Mouse (Mus musculus) MEL (cell line): ENCODE results near the gene Vsig8. TPM values are rescaled to one million over a fixed set of nuclear protein-coding genes. Genes with fewer than 3 reads are reported as not detected.

Source experiments
- DNase-seq: peaks from one replicate; pipeline ENCODE4 v3.0.0; 2011; ENCODE audit warnings: low read depth, low spot score
- H3K27ac ChIP-seq: 2 replicates; pipeline ENCODE4 v1.5.1; 2012; ENCODE audit warnings: low read depth, mild to moderate bottlenecking, control low read depth, low read length, moderate library complexity; ENCODE audit not compliant: control insufficient read depth
- H3K27me3 ChIP-seq, 2 experiments: fragments of 150-350 bp in 1 of 2; sonication (generic) in 1 of 2; 2 replicates each; pipeline ENCODE4 v1.6.1; 2012; ENCODE audit warnings: low read length in 2 of 2, mild to moderate bottlenecking in 2 of 2, improper control_type of control experiment in 1 of 2, moderate library complexity in 1 of 2; ENCODE audit not compliant: insufficient read depth in 2 of 2, control insufficient read depth in 1 of 2
- H3K36me3 ChIP-seq, 2 experiments: 2 replicates each; pipeline ENCODE4 v1.6.1; 2012 to 2014; ENCODE audit warnings: low read length in 2 of 2, improper control_type of control experiment in 1 of 2, inconsistent platforms in 1 of 2, mild to moderate bottlenecking in 1 of 2; ENCODE audit not compliant: insufficient read depth in 2 of 2, control insufficient read depth in 1 of 2
- H3K4me1 ChIP-seq, 2 experiments: fragments of 150-350 bp in 1 of 2; sonication (generic) in 1 of 2; 2 replicates each; pipeline ENCODE4 v1.6.1; 2012; ENCODE audit warnings: low read length in 2 of 2, improper control_type of control experiment in 1 of 2, mild to moderate bottlenecking in 1 of 2; ENCODE audit not compliant: insufficient read depth in 2 of 2, control insufficient read depth in 1 of 2
- H3K4me3 ChIP-seq, 2 experiments: fragments of 150-350 bp in 1 of 2; sonication (generic) in 1 of 2; 2 replicates each; pipeline ENCODE4 v1.5.1; 2012; ENCODE audit warnings: low read depth in 2 of 2, low read length in 2 of 2, mild to moderate bottlenecking in 2 of 2, moderate library complexity in 2 of 2, control low read depth in 1 of 2, improper control_type of control experiment in 1 of 2; ENCODE audit not compliant: control insufficient read depth in 1 of 2, insufficient read depth in 1 of 2
- H3K79me2 ChIP-seq: 2 replicates; pipeline ENCODE4 v1.6.1; 2012; ENCODE audit warnings: mild to moderate bottlenecking, low read length, moderate library complexity; ENCODE audit not compliant: control insufficient read depth, poor library complexity, insufficient read depth
- H3K9ac ChIP-seq: 2 replicates; pipeline ENCODE4 v1.6.1; 2012; ENCODE audit warnings: low read depth, mild to moderate bottlenecking, control low read depth, low read length, moderate library complexity; ENCODE audit not compliant: control insufficient read depth, poor library complexity, severe bottlenecking
- H3K9me3 ChIP-seq: fragments of 150-350 bp; sonication (generic); replicated peaks from 2 replicates; pipeline ENCODE4 v1.6.1; 2012; ENCODE audit warnings: mild to moderate bottlenecking, low read length, improper control_type of control experiment, moderate library complexity; ENCODE audit not compliant: insufficient read depth
- CHD1 ChIP-seq: IDR thresholded peaks from 2 replicates; pipeline ENCODE4 v1.6.1; 2012; ENCODE audit warnings: low read depth, mild to moderate bottlenecking, inconsistent platforms, low read length, improper control_type of control experiment
- CTCF ChIP-seq, 3 experiments: IDR thresholded peaks in 2 of 3; conservative IDR thresholded peaks in 1 of 3; 2 replicates each; pipeline ENCODE4 v1.5.1; 2011 to 2012; ENCODE audit warnings: low read length in 3 of 3, low read depth in 2 of 3, mild to moderate bottlenecking in 2 of 3, improper control_type of control experiment in 1 of 3, inconsistent platforms in 1 of 3, mixed read lengths in 1 of 3, moderate library complexity in 1 of 3; ENCODE audit not compliant: control insufficient read depth in 1 of 3, insufficient read depth in 1 of 3, poor library complexity in 1 of 3, severe bottlenecking in 1 of 3
- E2F4 ChIP-seq: IDR thresholded peaks from 2 replicates; pipeline ENCODE4 v1.6.1; 2011; ENCODE audit warnings: low read depth, low read length, improper control_type of control experiment, borderline replicate concordance
- ELF1 ChIP-seq: IDR thresholded peaks from 2 replicates; pipeline ENCODE4 v1.6.1; 2014; ENCODE audit warnings: low read depth, mild to moderate bottlenecking, inconsistent platforms, low read length, improper control_type of control experiment, moderate library complexity
- ETS1 ChIP-seq: IDR thresholded peaks from 2 replicates; pipeline ENCODE4 v1.6.1; 2012; ENCODE audit warnings: low read depth, mild to moderate bottlenecking, inconsistent platforms, low read length, improper control_type of control experiment, moderate library complexity
- GABPA ChIP-seq: IDR thresholded peaks from 2 replicates; pipeline ENCODE4 v1.6.1; 2012; ENCODE audit warnings: low read depth, mild to moderate bottlenecking, inconsistent platforms, low read length, improper control_type of control experiment, moderate library complexity
- GATA1 ChIP-seq: IDR thresholded peaks from 2 replicates; pipeline ENCODE4 v1.6.1; 2011; ENCODE audit warnings: low read depth, low read length, improper control_type of control experiment
- JUND ChIP-seq: IDR thresholded peaks from 2 replicates; pipeline ENCODE4 v1.6.1; 2011; ENCODE audit warnings: low read depth, mild to moderate bottlenecking, improper control_type of control experiment, low read length
- MAFK ChIP-seq: IDR thresholded peaks from 2 replicates; pipeline ENCODE4 v1.6.1; 2011; ENCODE audit warnings: low read depth, mild to moderate bottlenecking, low read length, improper control_type of control experiment, borderline replicate concordance
- MAX ChIP-seq: IDR thresholded peaks from 2 replicates; pipeline ENCODE4 v1.6.1; 2011; ENCODE audit warnings: low read length, improper control_type of control experiment
- MYC ChIP-seq: IDR thresholded peaks from 2 replicates; pipeline ENCODE4 v1.6.1; 2011; ENCODE audit warnings: low read depth, mild to moderate bottlenecking, low read length, improper control_type of control experiment, moderate library complexity
- POLR2A ChIP-seq, 2 experiments: IDR thresholded peaks; 2 replicates each; pipeline ENCODE4 v1.6.1; 2011 to 2012; ENCODE audit warnings: low read length in 2 of 2, mild to moderate bottlenecking in 2 of 2, control low read depth in 1 of 2, improper control_type of control experiment in 1 of 2, low read depth in 1 of 2, moderate library complexity in 1 of 2; ENCODE audit not compliant: control insufficient read depth in 1 of 2, insufficient read depth in 1 of 2, poor library complexity in 1 of 2
- POLR2AphosphoS5 ChIP-seq: IDR thresholded peaks from 2 replicates; pipeline ENCODE4 v1.6.1; 2012; ENCODE audit warnings: low read depth, borderline replicate concordance, mild to moderate bottlenecking, inconsistent platforms, low read length, moderate library complexity, mixed read lengths
- RCOR1 ChIP-seq: IDR thresholded peaks from 2 replicates; pipeline ENCODE4 v1.6.1; 2012; ENCODE audit warnings: low read depth, mild to moderate bottlenecking, inconsistent platforms, low read length, improper control_type of control experiment
- SIN3A ChIP-seq: IDR thresholded peaks from 2 replicates; pipeline ENCODE4 v1.6.1; 2012; ENCODE audit warnings: low read length, improper control_type of control experiment, inconsistent platforms
- SMC3 ChIP-seq: IDR thresholded peaks from 2 replicates; pipeline ENCODE4 v1.6.1; 2011; ENCODE audit warnings: low read depth, low read length, improper control_type of control experiment
- TAL1 ChIP-seq: IDR thresholded peaks from 2 replicates; pipeline ENCODE4 v1.6.1; 2012; ENCODE audit warnings: mild to moderate bottlenecking, inconsistent platforms, low read length, moderate library complexity, mixed read lengths
- TBP ChIP-seq: IDR thresholded peaks from 2 replicates; pipeline ENCODE4 v1.8.0; 2011; ENCODE audit warnings: low read depth, low read length, improper control_type of control experiment
- TCF12 ChIP-seq: IDR thresholded peaks from 2 replicates; pipeline ENCODE4 v1.6.1; 2014; ENCODE audit warnings: low read depth, mild to moderate bottlenecking, inconsistent platforms, low read length, improper control_type of control experiment, moderate library complexity
- ZKSCAN1 ChIP-seq: IDR thresholded peaks from 2 replicates; pipeline ENCODE4 v1.6.1; 2012; ENCODE audit warnings: low read depth, mild to moderate bottlenecking, inconsistent platforms, low read length, improper control_type of control experiment, moderate library complexity
- ZNF384 ChIP-seq: IDR thresholded peaks from 2 replicates; pipeline ENCODE4 v1.6.1; 2012; ENCODE audit warnings: low read depth, mild to moderate bottlenecking, inconsistent platforms, low read length, improper control_type of control experiment
- polyA plus RNA-seq, 2 experiments: library from polyadenylated mRNA; stranded (reverse) in 1 of 2; unstranded in 1 of 2; fragments of >175 nt in 1 of 2; fragments of >200 nt in 1 of 2; gene quantifications; 2 replicates each; pipeline versions ENCODE4 v1.2.1 to v1.2.4; 2012; ENCODE audit warnings: low replicate concordance in 2 of 2, low read depth in 1 of 2; ENCODE audit not compliant: insufficient read length in 2 of 2, insufficient read depth in 1 of 2, missing spikeins in 1 of 2
- total RNA-seq: library from RNA; depleted of rRNA; stranded (reverse); fragments of 300-350 nt; gene quantifications from 2 replicates; pipeline ENCODE4 v1.2.3, GENCODE M21; 2012

Gene Vsig8
- total and polyA plus RNA-seq, 3 experiments = not detected

GRCm38 (mm10) chr1:172540283-172540820 is 15.4 kb upstream of the Vsig8 start:
- no peak overlapping the region for H3K4me3 ChIP-seq
- H3K9me3 ChIP-seq = no peaks in the 10 kb centered on the region
- DNase-seq = no peak
- H3K4me1 ChIP-seq = no peaks in the 10 kb centered on the region
- no peak overlapping the region for H3K9ac ChIP-seq
- peaks cover 0 to 7% of the 10 kb centered on the region in 2 experiments; a peak in 3 of 4 replicates for H3K27me3 ChIP-seq
- no peak overlapping the region for H3K27ac ChIP-seq
- TF ChIP-seq RCOR1 (no peak), ZNF384 (no peak), ETS1 (no peak), CTCF (IDR thresholded peaks at IDR 0.05 in 2 of 3, conservative IDR thresholded peaks at IDR 0.05 in 1 of 3; ENCODE audit: control insufficient read depth in 1 of 3, insufficient read depth in 1 of 3, low read depth in 2 of 3, low read length in 3 of 3, poor library complexity in 1 of 3, severe bottlenecking in 1 of 3) (no peak), POLR2A (IDR thresholded peaks at IDR 0.05; ENCODE audit: control insufficient read depth in 1 of 2, insufficient read depth in 1 of 2, low read depth in 1 of 2, low read length in 2 of 2, poor library complexity in 1 of 2) (no peak), CHD1 (no peak), POLR2AphosphoS5 (no peak), GABPA (no peak), MAFK (no peak), SIN3A (no peak), ELF1 (no peak), GATA1 (no peak)
- H3K36me3 ChIP-seq = no peaks in the 10 kb centered on the region
- H3K79me2 ChIP-seq = no peaks in the 10 kb centered on the region

GRCm38 (mm10) chr1:172546062-172546461 is 9.7 kb upstream of the Vsig8 start:
- Histone ChIP-seq H3K27ac (no peak overlapping the region), H3K27me3 (peaks cover 0 to 2% of the 10 kb centered on the region in 2 experiments; a peak in 2 of 4 replicates), H3K36me3 (peaks cover 0 to 5% of the 10 kb centered on the region in 2 experiments; a peak in 2 of 4 replicates), H3K9ac (no peak overlapping the region), H3K4me3 (no peak overlapping the region), H3K4me1 (peaks cover 0 to 11% of the 10 kb centered on the region in 2 experiments; a peak in 2 of 4 replicates), H3K9me3 (no peaks in the 10 kb centered on the region)
- TF ChIP-seq ZKSCAN1 (no peak), TCF12 (no peak), CHD1 (no peak), MAX (no peak), E2F4 (no peak), TBP (no peak), ETS1 (no peak), TAL1 (no peak), SMC3 (no peak), MYC (no peak), GABPA (no peak), POLR2A (IDR thresholded peaks at IDR 0.05; ENCODE audit: control insufficient read depth in 1 of 2, insufficient read depth in 1 of 2, low read depth in 1 of 2, low read length in 2 of 2, poor library complexity in 1 of 2) (no peak), JUND (no peak)
- TF ChIP-seq, all 39 proteins: peak for 0
- H3K79me2 ChIP-seq = no peaks in the 10 kb centered on the region; the same call in 1 of the 2 replicates
- no peak for DNase-seq
